Mouse (Mus musculus) limb, embryonic 13.5 days (tissue): ENCODE measurements around the gene Camta1. TPM values are rescaled to one million over a fixed set of nuclear protein-coding genes. Genes with fewer than 3 reads are reported as not detected.

Experiments
- ATAC-seq: fragments of 200-750 bp; cut with Nextera tagmentation; 2 replicates; pipeline ENCODE4 v1.8.0; 2017; ENCODE audit warnings: low read depth, moderate number of reproducible peaks, moderate TSS enrichment; ENCODE audit not compliant: low FRiP score
- H3K27ac ChIP-seq: fragments of 300-500 bp; sonication (generic); 2 replicates; pipeline ENCODE4 v1.5.1; 2015; ENCODE audit warnings: inconsistent platforms, mild to moderate bottlenecking, moderate library complexity
- H3K27me3 ChIP-seq: fragments of 300-500 bp; sonication (generic); 2 replicates; pipeline ENCODE4 v1.6.1; 2015; ENCODE audit warnings: mild to moderate bottlenecking, inconsistent platforms
- H3K36me3 ChIP-seq: fragments of 300-500 bp; sonication (generic); 2 replicates; pipeline ENCODE4 v1.6.1; 2015; ENCODE audit warnings: inconsistent platforms, mild to moderate bottlenecking, moderate library complexity
- H3K4me1 ChIP-seq: fragments of 300-500 bp; sonication (generic); 2 replicates; pipeline ENCODE4 v1.6.1; 2015; ENCODE audit warnings: inconsistent platforms
- H3K4me2 ChIP-seq: fragments of 300-500 bp; sonication (generic); replicated peaks from 2 replicates; pipeline ENCODE4 v1.6.1; 2015; ENCODE audit warnings: inconsistent platforms, mild to moderate bottlenecking, moderate library complexity
- H3K4me3 ChIP-seq: fragments of 300-500 bp; sonication (generic); 2 replicates; pipeline ENCODE4 v1.5.1; 2015; ENCODE audit warnings: moderate library complexity, mild to moderate bottlenecking, inconsistent platforms
- H3K9ac ChIP-seq: fragments of 300-500 bp; sonication (generic); 2 replicates; pipeline ENCODE4 v1.6.1; 2015; ENCODE audit warnings: mild to moderate bottlenecking, inconsistent platforms
- H3K9me3 ChIP-seq: fragments of 300-500 bp; sonication (generic); 2 replicates; pipeline ENCODE4 v1.6.1; 2016; ENCODE audit warnings: inconsistent platforms
- WGBS: fragments of 180-500 bp; shearing (Covaris S2); methylation state at CpG from one replicate; pipeline ENCODE4 v1.1.7; 2015; 5-methylcytosine and 5-hydroxymethylcytosine counted together
- polyA plus RNA-seq: library from polyadenylated mRNA; unstranded; fragments of >200 nt; fragmentation: Nextera tagmentation; extraction: Ambion mirVana; gene quantifications from 2 replicates; pipeline ENCODE4 v1.2.1, GENCODE M21; 2015

Gene Camta1
- polyA plus RNA-seq, 1 experiment from 2014 or later: 93.5 TPM

DNA sequence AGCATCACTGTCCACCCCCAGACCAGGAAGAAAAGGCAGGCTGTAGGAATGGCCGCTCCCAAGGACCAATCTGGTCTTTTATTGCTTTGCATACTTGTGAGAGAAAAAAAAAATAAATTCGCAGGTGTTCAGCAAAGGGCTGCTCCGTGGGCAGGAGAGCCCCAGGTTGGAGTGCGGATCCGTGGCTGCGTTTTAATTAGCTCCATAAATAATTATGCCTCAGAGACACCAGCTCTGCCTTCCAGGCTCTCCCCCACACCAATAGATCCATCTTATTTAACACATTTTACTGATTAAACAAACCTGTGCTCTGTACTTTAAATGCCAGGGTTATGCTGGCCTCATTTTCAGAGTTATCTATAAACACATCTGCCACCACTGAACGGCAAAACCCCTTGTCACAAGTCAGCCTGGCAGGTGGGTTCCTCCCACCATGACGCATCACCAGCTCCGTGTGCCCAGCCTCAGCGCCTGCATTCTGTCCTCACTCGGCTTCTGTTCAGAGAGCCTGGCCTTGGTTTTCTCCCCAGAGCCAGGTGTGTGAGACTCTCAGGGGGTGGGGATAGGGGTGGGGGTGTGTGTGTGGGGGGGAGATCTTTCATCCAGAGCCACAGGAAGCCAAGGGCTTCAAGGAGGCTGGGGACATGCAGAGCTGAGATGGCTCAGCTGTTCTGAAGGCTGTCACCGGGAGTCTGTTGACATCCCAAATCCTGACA lies 475.5 kb downstream of the Camta1 start:
- peak overlapping the region; percentile 69 for H3K4me2 ChIP-seq
- no peak for ATAC-seq
- H3K9me3 ChIP-seq: no peaks in the 10 kb centered on the region
- H3K27ac ChIP-seq: no peak overlapping the region; the same call in 1 of the 2 replicates
- no peaks in the 10 kb centered on the region for H3K36me3 ChIP-seq
- H3K4me1 ChIP-seq: peaks cover 42% of the 10 kb centered on the region
- H3K4me3 ChIP-seq: peak overlapping the region; percentile 37
- peaks cover 40% of the 10 kb centered on the region for H3K27me3 ChIP-seq
- WGBS: under 1% methylated on average over 12 of the region's 12 CpGs
- no peak overlapping the region for H3K9ac ChIP-seq

DNA sequence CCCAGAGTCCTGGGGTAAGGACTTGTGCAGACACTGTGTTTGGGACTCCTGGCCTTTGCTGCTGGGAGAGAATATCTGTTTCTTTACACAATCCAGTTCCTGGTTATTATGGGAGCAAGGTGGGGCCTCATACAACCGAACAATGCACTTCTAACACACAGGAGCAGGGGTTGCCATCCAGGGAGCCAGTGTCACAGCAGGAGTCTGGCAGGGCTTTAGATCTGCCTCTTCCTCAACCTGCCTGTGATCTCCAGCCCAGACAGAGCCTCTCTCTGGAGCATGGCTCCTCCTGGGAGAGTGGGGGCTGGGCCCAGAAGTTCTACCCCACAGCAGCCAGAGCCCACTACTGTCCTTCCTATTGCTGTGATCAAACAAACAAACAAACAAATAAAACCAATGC lies 483.9 kb downstream of the Camta1 start:
- H3K27me3 ChIP-seq: peaks cover 8% of the 10 kb centered on the region; the same call in 1 of the 2 replicates
- H3K36me3 ChIP-seq: no peaks in the 10 kb centered on the region
- H3K4me1 ChIP-seq: no peaks in the 10 kb centered on the region
- WGBS: 46% methylated on average over 1 of the region's 1 CpGs
- H3K4me3 ChIP-seq: no peak overlapping the region
- no peak for ATAC-seq
- no peak overlapping the region for H3K9ac ChIP-seq
- H3K4me2 ChIP-seq: no peak overlapping the region
- no peaks in the 10 kb centered on the region for H3K9me3 ChIP-seq
- no peak overlapping the region; the same call in 1 of the 2 replicates for H3K27ac ChIP-seq

DNA sequence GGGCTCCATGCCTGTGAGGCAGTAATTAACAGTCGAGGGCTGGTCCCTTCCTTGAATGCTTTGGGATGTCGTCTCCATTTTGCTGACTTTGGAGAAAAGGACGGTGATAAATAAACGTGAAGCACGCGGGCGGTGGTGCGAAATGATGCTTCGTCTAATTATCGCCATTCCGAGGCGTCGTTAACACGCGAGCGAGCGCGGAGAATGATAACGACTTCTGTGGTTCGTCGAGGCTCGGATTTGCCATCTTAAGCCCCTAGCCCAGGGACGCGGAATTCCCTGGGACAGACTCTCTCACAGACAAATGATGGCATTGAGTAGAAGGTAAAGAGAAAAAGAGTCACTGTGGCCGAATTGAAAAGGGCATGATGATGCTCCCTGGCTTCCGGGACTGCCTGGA lies 485.4 kb downstream of the Camta1 start:
- 67% methylated on average over 26 of the region's 26 CpGs for WGBS
- Histone ChIP-seq H3K4me1 (no peaks in the 10 kb centered on the region), H3K4me3 (no peak overlapping the region), H3K9ac (no peak overlapping the region), H3K4me2 (no peak overlapping the region), H3K27ac (no peak overlapping the region), H3K9me3 (no peaks in the 10 kb centered on the region), H3K36me3 (no peaks in the 10 kb centered on the region), H3K27me3 (peaks cover 7% of the 10 kb centered on the region; the same call in 1 of the 2 replicates)
- no peak for ATAC-seq

DNA sequence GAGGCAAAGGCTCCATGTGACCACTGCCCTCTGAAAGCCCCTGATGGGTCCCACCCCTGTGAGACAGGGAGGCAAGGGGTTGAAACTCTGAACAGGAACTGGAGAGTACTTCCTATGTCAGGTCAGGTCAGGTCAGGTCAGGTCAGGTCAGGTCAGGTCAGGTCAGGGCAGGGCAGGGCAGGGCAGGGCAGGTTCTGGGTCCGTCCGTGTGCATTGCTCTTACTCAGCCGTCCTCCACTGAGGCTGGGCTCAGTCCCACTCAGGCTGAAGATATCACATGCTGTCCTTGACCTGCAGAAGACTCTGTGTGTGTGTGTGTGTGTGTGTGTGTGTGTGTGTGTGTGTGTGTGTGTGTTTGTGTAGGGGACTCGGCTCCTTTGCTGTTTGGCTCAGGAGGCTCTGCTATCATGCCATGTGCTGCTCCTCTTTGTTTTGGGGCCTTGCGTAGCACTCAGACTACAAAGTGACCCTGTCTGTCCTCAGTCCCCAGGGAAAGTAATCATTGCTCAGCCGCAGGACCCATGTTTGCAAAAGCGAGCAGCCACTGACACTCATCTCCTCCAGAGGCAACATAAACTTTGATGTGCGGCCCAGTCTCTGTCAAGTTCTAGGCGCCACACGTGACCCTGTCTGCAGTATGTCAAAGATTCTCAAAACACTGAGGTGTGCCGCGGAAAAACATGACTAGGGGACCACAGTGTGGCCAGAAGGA lies 488.7 kb downstream of the Camta1 start:
- peaks cover 13% of the 10 kb centered on the region; the same call in 1 of the 2 replicates for H3K27me3 ChIP-seq
- no peak overlapping the region for H3K4me3 ChIP-seq
- no peak overlapping the region for H3K4me2 ChIP-seq
- no peaks in the 10 kb centered on the region for H3K4me1 ChIP-seq
- H3K36me3 ChIP-seq: no peaks in the 10 kb centered on the region
- no peaks in the 10 kb centered on the region for H3K9me3 ChIP-seq
- 77% methylated on average over 12 of the region's 12 CpGs for WGBS
- no peak overlapping the region for H3K9ac ChIP-seq
- no peak for ATAC-seq
- H3K27ac ChIP-seq: no peak overlapping the region

DNA sequence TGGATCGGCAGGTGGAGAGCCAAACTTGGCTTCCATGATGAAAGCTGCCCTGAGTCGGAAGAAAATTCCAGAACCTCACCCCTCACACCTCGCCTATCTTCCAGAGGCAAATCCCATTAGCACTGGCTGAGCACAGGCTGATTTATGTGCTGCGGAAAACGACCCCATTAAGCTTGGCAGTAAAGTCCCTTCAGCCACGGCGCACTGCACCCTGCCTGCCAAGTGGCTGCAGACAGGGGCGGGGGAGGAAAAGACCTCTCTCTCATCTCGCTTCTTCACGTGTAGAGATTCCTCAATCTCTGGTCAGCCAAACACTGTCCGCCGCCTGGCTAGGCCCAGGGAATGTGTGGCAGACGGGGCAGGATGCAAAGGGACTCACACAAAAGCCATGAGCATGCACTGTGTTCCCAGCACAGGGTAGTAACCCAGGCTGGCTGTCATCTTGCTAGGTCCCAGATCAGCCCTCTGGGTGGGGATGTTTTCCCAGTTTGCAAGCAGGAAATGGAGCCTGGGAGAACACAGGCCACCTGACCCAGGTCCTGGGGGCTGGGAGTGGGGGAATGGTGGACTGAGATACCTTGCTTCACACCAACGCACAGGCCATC lies 494.6 kb downstream of the Camta1 start:
- H3K9ac ChIP-seq: no peak overlapping the region
- H3K4me3 ChIP-seq: no peak overlapping the region
- H3K4me2 ChIP-seq: peak overlapping the region; percentile 30; the same call in 1 of the 2 replicates
- peaks cover 46% of the 10 kb centered on the region for H3K27me3 ChIP-seq
- H3K36me3 ChIP-seq: no peaks in the 10 kb centered on the region
- no peaks in the 10 kb centered on the region for H3K9me3 ChIP-seq
- H3K27ac ChIP-seq: no peak overlapping the region
- ATAC-seq: no peak
- 10% methylated on average over 14 of the region's 14 CpGs for WGBS
- H3K4me1 ChIP-seq: peaks cover 12% of the 10 kb centered on the region

DNA sequence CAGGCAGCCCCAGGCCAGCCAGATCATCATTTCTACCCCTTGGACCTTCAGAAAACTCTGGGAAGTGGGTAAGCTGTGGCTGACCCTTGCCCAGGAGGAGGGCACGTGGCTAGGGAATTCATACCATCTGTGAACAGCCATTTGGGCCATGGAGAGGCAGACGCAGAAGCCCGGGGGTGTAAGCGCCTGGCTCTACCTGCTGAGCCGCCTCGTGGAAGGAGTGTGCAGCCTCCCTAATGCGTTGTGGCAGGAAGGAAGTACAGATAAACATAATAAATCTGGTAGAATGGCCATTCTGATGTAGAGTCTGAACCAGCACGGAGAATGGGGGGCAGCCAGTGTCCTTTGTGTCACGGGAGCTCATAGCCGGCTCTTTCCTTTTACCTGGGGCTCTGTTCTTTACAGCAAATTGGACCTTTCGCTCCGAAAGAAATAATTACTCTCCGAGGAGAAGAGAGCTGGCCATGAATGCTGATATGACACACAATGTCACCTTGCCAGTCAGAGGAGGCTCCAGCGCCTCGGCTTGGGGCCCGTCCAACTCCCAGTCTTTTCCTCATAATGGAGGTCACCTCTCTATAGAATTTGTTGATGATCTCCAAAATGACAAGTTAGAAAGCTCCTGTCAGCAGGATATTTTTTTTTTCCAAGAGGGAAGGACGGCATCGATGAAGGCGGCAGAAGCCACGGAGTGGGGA lies 500.6 kb downstream of the Camta1 start:
- H3K4me1 ChIP-seq: peaks cover 15% of the 10 kb centered on the region
- H3K27me3 ChIP-seq: peaks cover 70% of the 10 kb centered on the region
- no peak overlapping the region for H3K27ac ChIP-seq
- WGBS: 45% methylated on average over 20 of the region's 20 CpGs
- H3K4me3 ChIP-seq: no peak overlapping the region
- ATAC-seq: no peak
- no peak overlapping the region for H3K9ac ChIP-seq
- H3K4me2 ChIP-seq: no peak overlapping the region
- no peaks in the 10 kb centered on the region for H3K9me3 ChIP-seq
- no peaks in the 10 kb centered on the region for H3K36me3 ChIP-seq

DNA sequence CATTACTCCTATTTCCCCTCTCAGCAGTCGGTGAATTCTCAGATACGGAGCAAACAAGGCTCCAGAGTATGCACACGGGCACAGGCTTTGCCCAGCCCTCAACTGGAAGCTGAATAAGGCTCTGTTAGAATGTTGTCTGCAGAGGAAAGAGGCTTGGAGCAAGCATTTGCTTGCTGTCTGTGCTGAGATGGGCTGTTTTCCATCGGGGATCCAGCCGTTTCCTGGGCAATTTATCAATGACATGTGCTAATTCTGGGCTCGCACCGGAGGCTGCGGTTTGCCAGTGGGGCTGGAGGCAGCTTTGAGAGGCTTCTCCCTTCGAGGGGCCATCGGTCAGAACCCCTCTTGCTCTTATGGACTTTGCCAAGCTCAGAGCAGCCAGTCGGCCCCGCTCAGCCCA lies 506.2 kb downstream of the Camta1 start:
- Histone ChIP-seq H3K27me3 (peaks cover 45% of the 10 kb centered on the region), H3K4me2 (peak overlapping the region; percentile 19; the same call in 1 of the 2 replicates), H3K9ac (no peak overlapping the region), H3K4me1 (peaks cover 28% of the 10 kb centered on the region), H3K36me3 (no peaks in the 10 kb centered on the region), H3K27ac (no peak overlapping the region), H3K9me3 (no peaks in the 10 kb centered on the region), H3K4me3 (no peak overlapping the region)
- ATAC-seq: no peak
- 19% methylated on average over 12 of the region's 12 CpGs for WGBS

DNA sequence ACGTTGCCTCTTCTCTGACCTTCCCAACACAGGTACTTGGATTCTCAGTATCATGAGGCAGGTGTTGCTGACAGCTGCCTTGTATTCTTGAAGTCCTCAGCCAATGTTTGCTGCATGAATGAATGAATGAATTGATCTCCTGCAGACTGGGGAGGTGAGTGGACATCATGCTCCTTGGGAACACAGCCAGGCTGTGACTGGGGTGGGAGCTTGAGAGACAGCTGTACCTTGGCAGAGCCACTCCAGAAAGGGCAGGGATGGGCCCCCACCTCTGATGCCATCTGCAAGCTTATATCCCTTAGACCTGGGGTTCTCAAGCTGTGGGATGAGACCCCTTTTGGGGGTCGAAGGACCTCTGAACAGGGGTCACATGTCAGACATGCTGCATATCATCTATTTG lies 508.9 kb downstream of the Camta1 start:
- Histone ChIP-seq H3K4me2 (no peak overlapping the region), H3K4me3 (no peak overlapping the region), H3K9ac (no peak overlapping the region), H3K27ac (no peak overlapping the region), H3K36me3 (no peaks in the 10 kb centered on the region), H3K27me3 (peaks cover 36% of the 10 kb centered on the region), H3K9me3 (no peaks in the 10 kb centered on the region), H3K4me1 (peaks cover 23% of the 10 kb centered on the region)
- 90% methylated on average over 2 of the region's 2 CpGs for WGBS
- ATAC-seq: no peak

DNA sequence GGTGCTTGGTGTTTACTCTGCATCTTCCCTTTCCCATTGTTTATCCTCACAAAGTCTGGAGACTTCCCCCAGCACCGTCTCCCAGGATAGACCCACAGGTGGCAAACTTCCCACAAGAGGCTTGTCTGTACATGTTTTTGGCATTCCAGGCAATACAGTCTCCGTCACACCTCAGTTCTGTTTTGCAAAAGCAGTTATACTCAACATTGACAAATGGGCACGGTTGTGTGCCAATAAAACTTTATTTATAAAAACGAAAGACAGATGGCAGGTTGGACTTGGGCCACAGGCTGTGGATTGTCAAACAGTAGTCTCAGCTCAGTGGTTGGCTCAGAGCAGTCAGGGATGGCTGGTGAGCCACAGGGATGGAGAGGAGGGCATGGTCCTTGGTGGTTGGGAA lies 509.4 kb downstream of the Camta1 start:
- Histone ChIP-seq H3K4me1 (peaks cover 23% of the 10 kb centered on the region), H3K4me3 (no peak overlapping the region), H3K27ac (no peak overlapping the region), H3K9ac (no peak overlapping the region), H3K36me3 (no peaks in the 10 kb centered on the region), H3K4me2 (no peak overlapping the region), H3K27me3 (peaks cover 31% of the 10 kb centered on the region), H3K9me3 (no peaks in the 10 kb centered on the region)
- ATAC-seq: no peak
- WGBS: 54% methylated on average over 4 of the region's 4 CpGs

DNA sequence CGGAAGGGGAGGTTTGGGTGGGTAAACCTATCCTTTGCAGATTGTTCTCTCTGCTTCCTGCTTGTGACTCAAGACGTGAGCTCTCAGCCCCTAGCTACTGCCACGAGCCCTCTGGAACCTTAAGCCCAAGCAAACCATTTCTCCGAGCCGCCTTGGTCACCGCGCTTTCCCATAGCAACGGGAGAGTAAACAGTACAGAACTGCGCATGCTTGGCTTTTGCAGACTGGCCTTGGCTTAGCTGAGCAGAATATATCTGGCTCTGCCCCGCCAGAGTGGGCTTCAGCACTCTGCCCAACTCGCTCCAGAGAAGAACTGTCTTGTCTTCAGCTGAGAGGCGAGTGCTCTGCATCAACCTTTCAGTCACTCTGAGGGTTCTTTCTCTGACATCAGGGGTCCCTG lies 509.9 kb downstream of the Camta1 start:
- H3K9me3 ChIP-seq: no peaks in the 10 kb centered on the region
- peaks cover 26% of the 10 kb centered on the region for H3K4me1 ChIP-seq
- H3K36me3 ChIP-seq: no peaks in the 10 kb centered on the region
- H3K4me2 ChIP-seq: no peak overlapping the region
- WGBS: 57% methylated on average over 12 of the region's 12 CpGs
- ATAC-seq: no peak
- no peak overlapping the region for H3K9ac ChIP-seq
- H3K4me3 ChIP-seq: no peak overlapping the region
- no peak overlapping the region for H3K27ac ChIP-seq
- peaks cover 26% of the 10 kb centered on the region for H3K27me3 ChIP-seq

DNA sequence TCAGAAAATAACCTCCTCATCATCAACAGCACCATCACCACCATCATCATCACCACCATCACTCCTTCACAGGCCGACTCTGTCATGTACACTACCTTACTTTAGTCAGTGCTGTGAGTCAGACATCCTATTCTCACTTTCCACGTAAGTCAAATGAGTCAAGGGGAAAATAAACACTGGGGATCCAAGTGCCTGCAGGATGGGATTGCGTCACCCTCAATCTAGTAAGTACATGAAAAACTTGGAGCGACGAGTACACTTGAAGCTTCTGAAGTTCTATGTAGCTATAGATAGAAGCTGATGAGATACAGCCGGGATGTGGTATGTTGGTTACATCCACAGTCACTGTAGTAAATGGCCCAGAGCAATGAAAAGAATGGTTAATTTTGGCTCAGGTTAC lies 514.1 kb downstream of the Camta1 start:
- 91% methylated on average over 6 of the region's 6 CpGs for WGBS

DNA sequence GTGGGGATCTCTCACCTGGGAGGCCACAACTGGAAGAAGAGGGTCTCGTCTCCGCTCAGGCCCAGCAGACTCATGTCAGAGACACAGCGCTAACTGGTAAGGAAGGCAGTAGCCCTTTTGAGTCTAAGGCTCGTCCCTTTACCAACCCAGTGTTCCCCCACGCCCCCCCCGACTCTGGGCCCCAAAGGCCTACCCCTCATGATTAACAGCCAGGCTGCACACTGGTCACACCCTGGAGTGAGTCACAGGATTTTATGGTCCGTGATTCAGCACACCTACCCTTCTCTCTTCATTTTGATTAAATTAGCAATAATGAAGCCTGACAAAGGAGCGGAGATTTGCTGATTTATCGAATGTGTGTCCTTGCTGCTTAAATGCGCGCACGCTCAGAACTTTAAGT lies 515.0 kb downstream of the Camta1 start:
- no peak overlapping the region for H3K9ac ChIP-seq
- no peak overlapping the region for H3K4me3 ChIP-seq
- H3K9me3 ChIP-seq: no peaks in the 10 kb centered on the region
- no peak for ATAC-seq
- no peak overlapping the region for H3K27ac ChIP-seq
- H3K4me1 ChIP-seq: peaks cover 16% of the 10 kb centered on the region
- no peaks in the 10 kb centered on the region for H3K36me3 ChIP-seq
- no peaks in the 10 kb centered on the region for H3K27me3 ChIP-seq
- H3K4me2 ChIP-seq: no peak overlapping the region
- WGBS: 71% methylated on average over 12 of the region's 12 CpGs

More for the DNA sequence above, 514.1 kb downstream of the Camta1 start:
- no peak for ATAC-seq
- peaks cover 16% of the 10 kb centered on the region for H3K4me1 ChIP-seq
- H3K4me3 ChIP-seq: no peak overlapping the region
- H3K9ac ChIP-seq: no peak overlapping the region
- no peak overlapping the region for H3K27ac ChIP-seq
- H3K27me3 ChIP-seq: no peaks in the 10 kb centered on the region
- no peak overlapping the region for H3K4me2 ChIP-seq
- no peaks in the 10 kb centered on the region for H3K9me3 ChIP-seq
- no peaks in the 10 kb centered on the region for H3K36me3 ChIP-seq
